Mouse (Mus musculus) 416B (cell line): ENCODE measurements around the gene Srbd1.

ENCODE experiments used
- DNase-seq: peaks from one replicate; pipeline ENCODE4 v3.0.0; 2011; ENCODE audit warnings: low read depth

Gene Srbd1

GRCm38 (mm10) chr17:86144537-86145078 lies 367 bp downstream of the Srbd1 start:
- no peak for DNase-seq

GRCm38 (mm10) chr17:86135835-86136234 lies 9.1 kb downstream of the Srbd1 start:
- no peak for DNase-seq

- no peak for DNase-seq
Observed at GRCm38 (mm10) chr17:86134461-86134860, 10.5 kb downstream of the Srbd1 start.

GRCm38 (mm10) chr17:86132534-86132933 lies 12.4 kb downstream of the Srbd1 start:
- DNase-seq: no peak

GRCm38 (mm10) chr17:86128198-86128597 lies 16.8 kb downstream of the Srbd1 start:
- no peak for DNase-seq

- DNase-seq: peak; percentile 9
Observed at GRCm38 (mm10) chr17:86125908-86126307, 19.1 kb downstream of the Srbd1 start.

GRCm38 (mm10) chr17:86123146-86123545 lies 21.8 kb downstream of the Srbd1 start:
- no peak for DNase-seq

- DNase-seq: no peak
Observed at GRCm38 (mm10) chr17:86096875-86097274, 48.1 kb downstream of the Srbd1 start.

GRCm38 (mm10) chr17:86093124-86093523 lies 51.9 kb downstream of the Srbd1 start:
- DNase-seq: no peak

- no peak for DNase-seq
Observed at GRCm38 (mm10) chr17:86091631-86092030, 53.3 kb downstream of the Srbd1 start.

- no peak for DNase-seq
Observed at GRCm38 (mm10) chr17:86089893-86090588, 54.9 kb downstream of the Srbd1 start.

- DNase-seq: no peak
Observed at GRCm38 (mm10) chr17:86087922-86088321, 57.1 kb downstream of the Srbd1 start.

- no peak for DNase-seq
Observed at GRCm38 (mm10) chr17:86086191-86086590, 58.8 kb downstream of the Srbd1 start.

GRCm38 (mm10) chr17:86083207-86083606 lies 61.8 kb downstream of the Srbd1 start:
- DNase-seq: no peak

GRCm38 (mm10) chr17:86078060-86078459 lies 66.9 kb downstream of the Srbd1 start:
- no peak for DNase-seq

GRCm38 (mm10) chr17:86067444-86067843 lies 77.5 kb downstream of the Srbd1 start:
- no peak for DNase-seq

- DNase-seq: no peak
Observed at GRCm38 (mm10) chr17:86065833-86066232, 79.1 kb downstream of the Srbd1 start.

- peak; percentile 57 for DNase-seq
Observed at GRCm38 (mm10) chr17:86063461-86063860, 81.5 kb downstream of the Srbd1 start.

GRCm38 (mm10) chr17:86060911-86061310 lies 84.1 kb downstream of the Srbd1 start:
- no peak for DNase-seq

GRCm38 (mm10) chr17:86040221-86040984 lies 104.6 kb downstream of the Srbd1 start:
- no peak for DNase-seq

- no peak for DNase-seq
Observed at GRCm38 (mm10) chr17:86039741-86040140, 105.2 kb downstream of the Srbd1 start.

- DNase-seq: no peak
Observed at GRCm38 (mm10) chr17:86038211-86038648, 106.7 kb downstream of the Srbd1 start.

GRCm38 (mm10) chr17:86035576-86035975 lies 109.4 kb downstream of the Srbd1 start:
- DNase-seq: no peak
